Mouse (Mus musculus) forebrain, embryonic 11.5 days (tissue): ENCODE measurements around the gene Kdelc2. TPM values are rescaled to one million over a fixed set of nuclear protein-coding genes. Genes with fewer than 3 reads are reported as not detected.

Experiments used
- ATAC-seq: fragments of 200-750 bp; cut with Nextera tagmentation; replicated peaks from 2 replicates; pipeline ENCODE4 v1.8.0; 2017; ENCODE audit warnings: moderate TSS enrichment; ENCODE audit not compliant: low FRiP score
- DNase-seq: peaks from one replicate; pipeline ENCODE4 v3.0.0-alpha.2; 2017; ENCODE audit warnings: low spot score
- H3K27ac ChIP-seq: fragments of 300-500 bp; sonication (generic); 2 replicates; pipeline ENCODE4 v1.5.1; 2014; ENCODE audit warnings: low read depth, low read length
- H3K27me3 ChIP-seq: fragments of 300-500 bp; sonication (generic); 2 replicates; pipeline ENCODE4 v1.6.1; 2014; ENCODE audit warnings: mild to moderate bottlenecking, low read length, mixed read lengths; ENCODE audit not compliant: control insufficient read depth, insufficient read depth
- H3K36me3 ChIP-seq: fragments of 300-500 bp; sonication (generic); 2 replicates; pipeline ENCODE4 v1.6.1; 2014; ENCODE audit warnings: mild to moderate bottlenecking, low read length, moderate library complexity, mixed read lengths; ENCODE audit not compliant: control insufficient read depth, insufficient read depth
- H3K4me1 ChIP-seq: fragments of 300-500 bp; sonication (generic); replicated peaks from 2 replicates; pipeline ENCODE4 v1.6.1; 2014; ENCODE audit warnings: low read length, mixed read lengths; ENCODE audit not compliant: control insufficient read depth, insufficient read depth
- H3K4me2 ChIP-seq: fragments of 300-500 bp; sonication (generic); 2 replicates; pipeline ENCODE4 v1.6.1; 2014; ENCODE audit warnings: low read depth, mild to moderate bottlenecking, low read length, moderate library complexity, mixed read lengths; ENCODE audit not compliant: severe bottlenecking
- H3K4me3 ChIP-seq: fragments of 300-500 bp; sonication (generic); 2 replicates; pipeline ENCODE4 v1.5.1; 2014; ENCODE audit warnings: low read depth, low read length
- H3K9ac ChIP-seq: fragments of 300-500 bp; sonication (generic); 2 replicates; pipeline ENCODE4 v1.6.1; 2014; ENCODE audit warnings: low read length
- H3K9me3 ChIP-seq: fragments of 300-500 bp; sonication (generic); 2 replicates; pipeline ENCODE4 v1.6.1; 2016; ENCODE audit warnings: low read length, mixed read lengths; ENCODE audit not compliant: control insufficient read depth
- WGBS: fragments of 180-500 bp; shearing (Covaris S2); extraction: QIAGEN DNeasy Blood & Tissue Kit; methylation state at CpG from one replicate; pipeline ENCODE4 v1.1.7; 2014; 5-methylcytosine and 5-hydroxymethylcytosine counted together
- polyA plus RNA-seq: library from polyadenylated mRNA; unstranded; fragments of >200 nt; fragmentation: Nextera tagmentation; extraction: Ambion mirVana; gene quantifications from 2 replicates; pipeline ENCODE4 v1.2.1, GENCODE M21; 2014

The Kdelc2 gene
- polyA plus RNA-seq, 1 experiment from 2014 or later: 9.3 TPM

DNA sequence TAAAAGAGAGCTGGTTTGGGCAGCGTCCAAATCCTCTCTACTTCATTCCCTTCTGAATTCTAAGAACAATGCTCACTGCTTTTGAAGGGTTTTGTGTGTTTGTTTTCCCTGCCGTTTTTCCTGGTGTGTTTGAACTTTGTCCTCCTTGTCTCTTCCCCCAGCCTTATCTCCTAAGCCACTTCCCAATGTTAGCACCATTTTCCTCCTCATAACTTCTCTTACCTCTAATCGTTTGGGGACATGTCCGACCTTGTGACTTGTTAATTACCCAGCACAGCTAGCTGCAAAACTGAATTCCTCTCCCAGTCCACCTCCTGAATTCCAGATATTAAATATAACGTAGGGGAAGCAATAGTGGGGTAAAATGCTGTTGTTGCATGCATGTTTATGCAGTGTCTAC lies 6.2 kb upstream of the Kdelc2 start:
- no peak for ATAC-seq
- DNase-seq: no peak
- no peaks in the 10 kb centered on the region for H3K27me3 ChIP-seq
- no peaks in the 10 kb centered on the region for H3K36me3 ChIP-seq
- WGBS: 74% methylated on average over 5 of the region's 5 CpGs
- no peak overlapping the region for H3K9ac ChIP-seq
- no peaks in the 10 kb centered on the region for H3K4me1 ChIP-seq
- no peak overlapping the region for H3K4me2 ChIP-seq
- H3K4me3 ChIP-seq: no peak overlapping the region
- H3K27ac ChIP-seq: no peak overlapping the region
- H3K9me3 ChIP-seq: no peaks in the 10 kb centered on the region

DNA sequence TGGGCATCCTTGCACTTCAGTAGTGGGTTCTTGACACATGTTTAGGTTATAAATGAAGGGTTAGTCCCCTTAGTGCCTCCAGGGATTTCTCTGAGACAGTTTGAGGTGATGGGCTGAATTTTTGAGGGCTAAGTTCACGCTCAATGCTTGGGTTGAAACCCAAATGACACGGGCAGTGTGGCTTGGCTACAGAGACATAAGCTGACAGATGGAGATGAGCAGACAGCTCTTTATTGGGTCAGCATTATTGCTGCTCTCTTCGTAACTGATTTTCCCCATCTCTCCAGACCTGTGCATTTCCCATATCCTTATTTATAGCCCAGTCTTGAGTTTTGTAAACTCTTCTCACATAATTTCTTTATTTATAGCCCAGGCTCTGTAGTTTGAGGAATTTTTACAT lies 5.7 kb upstream of the Kdelc2 start:
- DNase-seq (no peak), ATAC-seq (no peak)
- Histone ChIP-seq H3K4me3 (no peak overlapping the region), H3K27ac (no peak overlapping the region), H3K9me3 (no peaks in the 10 kb centered on the region), H3K36me3 (no peaks in the 10 kb centered on the region), H3K9ac (no peak overlapping the region), H3K27me3 (no peaks in the 10 kb centered on the region), H3K4me2 (no peak overlapping the region), H3K4me1 (no peaks in the 10 kb centered on the region)
- 96% methylated on average over 3 of the region's 3 CpGs for WGBS

DNA sequence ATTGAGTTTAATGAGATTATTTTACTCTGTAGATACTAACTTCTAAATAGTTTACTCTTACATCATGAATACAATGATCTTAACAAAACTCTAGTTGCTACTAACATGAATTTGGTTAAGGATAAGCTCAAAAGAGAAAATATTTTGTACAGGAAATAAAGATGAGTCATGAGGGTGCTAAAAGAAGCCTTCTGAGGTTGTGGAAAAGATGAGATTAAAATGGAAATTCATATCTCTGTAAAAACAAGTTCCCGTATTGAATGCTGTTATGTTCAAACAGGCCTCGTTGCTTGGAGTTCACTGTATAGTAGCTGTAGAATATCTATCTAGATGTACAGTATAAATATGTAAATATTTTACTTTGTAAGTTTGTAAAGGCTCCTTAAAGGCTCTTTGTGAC lies 3.2 kb upstream of the Kdelc2 start:
- Histone ChIP-seq H3K4me1 (no peaks in the 10 kb centered on the region; the same call in 1 of the 2 replicates), H3K4me3 (no peak overlapping the region), H3K9me3 (no peaks in the 10 kb centered on the region), H3K9ac (no peak overlapping the region), H3K27me3 (no peaks in the 10 kb centered on the region), H3K27ac (no peak overlapping the region), H3K4me2 (no peak overlapping the region), H3K36me3 (no peaks in the 10 kb centered on the region)
- ATAC-seq (no peak), DNase-seq (no peak)
- 91% methylated on average over 2 of the region's 2 CpGs for WGBS

DNA sequence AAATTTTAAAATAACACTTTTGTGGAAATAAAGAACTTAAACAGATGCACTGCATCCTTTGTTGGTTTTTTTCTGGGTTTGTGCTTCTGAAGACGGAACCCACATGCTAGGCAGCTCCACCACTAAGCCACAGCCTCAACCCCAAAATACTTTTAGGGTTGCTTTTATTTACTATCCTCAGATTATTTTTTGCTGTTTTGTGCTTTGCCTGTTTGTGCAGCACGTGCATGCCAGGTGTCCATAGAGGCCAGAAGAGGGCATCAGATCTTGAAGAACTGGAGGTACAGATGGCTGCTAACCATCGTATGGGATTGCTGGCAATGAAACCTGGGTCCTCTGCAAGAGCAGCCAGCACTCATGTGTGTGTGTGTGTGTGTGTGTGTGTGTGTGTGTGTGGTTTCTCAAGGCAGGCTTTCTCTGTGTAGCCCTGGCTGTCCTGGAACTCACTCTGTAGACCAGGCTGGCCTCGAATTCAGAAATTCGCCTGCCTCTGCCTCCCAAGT lies 2.7 kb upstream of the Kdelc2 start:
- Histone ChIP-seq H3K36me3 (no peaks in the 10 kb centered on the region), H3K9ac (no peak overlapping the region), H3K27ac (no peak overlapping the region), H3K4me1 (no peaks in the 10 kb centered on the region; the same call in 1 of the 2 replicates), H3K9me3 (no peaks in the 10 kb centered on the region), H3K27me3 (no peaks in the 10 kb centered on the region), H3K4me3 (no peak overlapping the region), H3K4me2 (no peak overlapping the region)
- 82% methylated on average over 5 of the region's 5 CpGs for WGBS
- DNase-seq (no peak), ATAC-seq (no peak)

DNA sequence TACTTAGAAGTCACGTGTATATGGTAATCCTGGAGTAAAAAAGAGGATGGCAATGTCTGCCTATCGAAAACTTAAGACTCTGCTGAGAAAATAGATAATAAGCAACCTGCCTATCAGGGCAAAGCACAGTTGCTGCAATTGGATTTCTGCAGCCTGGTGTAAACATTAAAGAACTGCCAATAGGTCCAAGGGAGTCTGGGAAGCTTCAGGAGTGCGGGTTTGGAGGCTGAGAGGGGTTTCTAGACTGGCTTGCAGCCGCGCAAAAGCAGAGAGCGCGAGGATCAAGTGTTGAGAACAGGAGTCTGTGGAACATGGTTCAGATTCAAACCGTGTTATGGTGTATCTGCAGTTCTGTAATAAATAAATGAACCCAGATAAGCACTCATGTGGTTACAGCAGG lies 1.0 kb downstream of the Kdelc2 start:
- peak overlapping the region; percentile 88 for H3K9ac ChIP-seq
- DNase-seq (no peak), ATAC-seq (peak; percentile 23)
- no peak overlapping the region; the same call in 1 of the 2 replicates for H3K27ac ChIP-seq
- peak overlapping the region; percentile 65 for H3K4me3 ChIP-seq
- no peaks in the 10 kb centered on the region for H3K27me3 ChIP-seq
- H3K4me1 ChIP-seq: no peaks in the 10 kb centered on the region; the same call in 1 of the 2 replicates
- no peaks in the 10 kb centered on the region for H3K9me3 ChIP-seq
- peak overlapping the region; percentile 96 for H3K4me2 ChIP-seq
- no peaks in the 10 kb centered on the region for H3K36me3 ChIP-seq
- 12% methylated on average over 8 of the region's 8 CpGs for WGBS

DNA sequence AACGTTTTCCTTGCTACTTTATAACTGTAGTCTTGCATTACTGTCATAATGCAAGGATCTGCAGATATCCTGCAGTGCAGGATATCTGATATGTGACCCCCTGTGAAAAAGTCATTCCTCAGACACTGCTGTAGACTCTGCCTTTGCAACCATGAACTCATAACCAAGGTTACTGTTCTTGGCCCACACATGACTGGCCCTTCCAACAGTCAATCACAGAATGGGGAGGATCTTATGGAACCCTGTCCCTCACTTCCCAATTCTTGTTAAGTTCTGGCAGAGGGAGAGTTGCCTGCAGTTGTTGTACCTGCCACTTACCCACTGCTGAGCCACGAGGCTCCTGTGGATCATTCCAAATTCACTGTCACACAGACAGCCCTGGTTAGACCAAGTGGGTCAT lies 3.6 kb downstream of the Kdelc2 start:
- Histone ChIP-seq H3K9me3 (no peaks in the 10 kb centered on the region), H3K4me3 (no peak overlapping the region), H3K27ac (no peak overlapping the region), H3K27me3 (no peaks in the 10 kb centered on the region), H3K9ac (no peak overlapping the region), H3K36me3 (no peaks in the 10 kb centered on the region), H3K4me2 (no peak overlapping the region), H3K4me1 (no peaks in the 10 kb centered on the region; the same call in 1 of the 2 replicates)
- ATAC-seq (no peak), DNase-seq (no peak)
- 78% methylated on average over 2 of the region's 2 CpGs for WGBS

DNA sequence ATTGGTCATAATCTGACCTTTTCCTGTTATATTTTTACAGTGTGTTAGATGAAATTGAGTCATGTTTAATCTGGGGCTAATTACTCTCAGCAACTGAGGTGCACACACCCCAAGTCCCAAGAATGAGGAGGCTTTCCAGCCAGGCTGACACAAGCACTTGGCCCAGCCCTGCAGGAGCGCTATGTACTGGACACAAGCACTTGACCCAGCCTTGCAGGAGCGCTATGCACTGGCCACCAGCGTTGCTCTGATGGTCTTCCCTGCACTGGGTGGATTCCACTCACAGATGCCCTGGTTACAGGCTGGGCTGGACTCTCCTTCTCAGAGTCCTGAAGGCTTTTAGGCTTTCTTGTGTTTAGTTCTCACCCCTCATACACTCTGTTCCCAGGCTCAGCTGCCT lies 5.3 kb downstream of the Kdelc2 start:
- no peak for ATAC-seq
- no peaks in the 10 kb centered on the region for H3K27me3 ChIP-seq
- no peaks in the 10 kb centered on the region; the same call in 1 of the 2 replicates for H3K4me1 ChIP-seq
- H3K9me3 ChIP-seq: no peaks in the 10 kb centered on the region
- H3K4me3 ChIP-seq: no peak overlapping the region
- WGBS: 82% methylated on average over 3 of the region's 3 CpGs
- no peak overlapping the region for H3K27ac ChIP-seq
- DNase-seq: no peak
- no peaks in the 10 kb centered on the region for H3K36me3 ChIP-seq
- no peak overlapping the region for H3K9ac ChIP-seq
- no peak overlapping the region for H3K4me2 ChIP-seq

DNA sequence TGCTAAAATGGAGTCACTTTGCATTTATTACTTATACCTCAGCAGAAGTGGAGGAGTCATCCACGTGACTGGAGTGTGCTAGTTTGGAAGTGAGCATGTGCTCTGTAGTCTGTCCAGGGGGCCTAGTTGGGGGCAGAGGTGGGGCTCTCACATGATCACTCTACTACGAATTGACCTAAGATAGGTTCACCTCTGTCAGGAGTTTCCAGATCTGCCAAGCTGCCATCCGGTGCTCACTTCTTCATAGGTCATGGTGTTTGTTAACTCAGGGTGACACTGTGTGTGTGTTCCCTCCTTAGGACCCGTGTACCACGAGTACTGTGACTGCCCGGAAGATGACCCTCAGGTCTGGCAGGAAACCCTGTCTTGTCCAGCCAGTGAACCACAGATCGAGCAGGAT lies 6.3 kb downstream of the Kdelc2 start:
- 84% methylated on average over 7 of the region's 7 CpGs for WGBS
- H3K27me3 ChIP-seq: no peaks in the 10 kb centered on the region
- no peak for ATAC-seq
- no peaks in the 10 kb centered on the region for H3K9me3 ChIP-seq
- no peaks in the 10 kb centered on the region for H3K36me3 ChIP-seq
- H3K4me3 ChIP-seq: no peak overlapping the region
- no peak overlapping the region for H3K27ac ChIP-seq
- H3K9ac ChIP-seq: no peak overlapping the region
- no peak overlapping the region for H3K4me2 ChIP-seq
- DNase-seq: no peak
- no peaks in the 10 kb centered on the region for H3K4me1 ChIP-seq

DNA sequence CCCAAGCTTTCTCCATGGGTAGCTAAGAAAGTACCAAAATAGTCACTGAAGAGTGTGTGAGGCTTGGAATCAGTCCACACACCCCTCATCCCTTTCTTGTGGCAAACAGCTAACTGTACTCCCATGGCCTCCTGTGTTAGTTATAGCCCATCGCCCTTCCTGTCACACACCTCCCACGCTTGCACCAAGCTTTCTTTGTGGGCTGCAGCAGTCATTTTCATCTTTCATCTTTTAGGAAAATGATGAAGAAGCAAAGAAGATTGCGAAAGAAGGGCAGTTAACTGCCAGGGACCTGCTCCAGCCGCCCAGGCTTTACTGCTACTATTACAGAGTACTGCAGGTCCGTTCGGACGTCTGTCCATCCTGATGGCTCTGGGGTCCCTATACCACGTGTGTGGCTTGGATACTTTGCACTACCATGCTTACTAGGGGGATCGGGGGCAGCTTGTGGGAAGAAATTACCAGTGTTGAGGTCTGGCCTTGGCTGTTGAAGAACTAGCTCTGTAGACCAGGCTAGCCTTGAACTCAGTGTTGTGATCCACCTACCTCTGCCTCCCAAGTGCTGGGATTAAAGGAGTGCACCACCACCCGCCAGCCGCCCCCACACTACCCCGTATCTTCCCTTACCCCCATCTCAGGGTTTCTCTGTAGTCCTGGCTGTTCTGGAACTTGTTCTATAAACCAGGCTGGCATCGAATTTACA lies 14.0 kb downstream of the Kdelc2 start:
- no peaks in the 10 kb centered on the region for H3K4me1 ChIP-seq
- no peaks in the 10 kb centered on the region for H3K27me3 ChIP-seq
- no peak for DNase-seq
- H3K9ac ChIP-seq: no peak overlapping the region
- H3K9me3 ChIP-seq: no peaks in the 10 kb centered on the region
- H3K4me2 ChIP-seq: no peak overlapping the region
- no peak for ATAC-seq
- 87% methylated on average over 13 of the region's 13 CpGs for WGBS
- no peak overlapping the region for H3K4me3 ChIP-seq
- H3K27ac ChIP-seq: no peak overlapping the region
- no peaks in the 10 kb centered on the region for H3K36me3 ChIP-seq
